Mouse (Mus musculus) spleen, adult 2 months (tissue): ENCODE measurements around the gene Ccnc. TPM values are rescaled to one million over a fixed set of nuclear protein-coding genes. Genes with fewer than 3 reads are reported as not detected.

Experiments used
- DNase-seq, 2 experiments: peaks; one replicate each; pipeline versions ENCODE4 v3.0.0 to v3.0.0-alpha.2; 2012 to 2021; ENCODE audit warnings: low spot score in 2 of 2, low read depth in 1 of 2
- H3K27ac ChIP-seq: fragments of 200-500 bp; 2 replicates; pipeline ENCODE4 v1.5.1; 2012; ENCODE audit warnings: low read length, inconsistent platforms; ENCODE audit not compliant: insufficient read depth
- H3K27me3 ChIP-seq: fragments of 200-500 bp; 2 replicates; pipeline ENCODE4 v1.6.1; 2012; ENCODE audit warnings: mild to moderate bottlenecking, moderate library complexity, low read length, inconsistent platforms; ENCODE audit not compliant: control insufficient read depth, insufficient read depth
- H3K36me3 ChIP-seq: fragments of 200-500 bp; 2 replicates; pipeline ENCODE4 v1.6.1; 2012; ENCODE audit warnings: mild to moderate bottlenecking, low read length, inconsistent platforms; ENCODE audit not compliant: control insufficient read depth, insufficient read depth
- H3K4me1 ChIP-seq: fragments of 200-500 bp; 2 replicates; pipeline ENCODE4 v1.6.1; 2011; ENCODE audit warnings: inconsistent platforms; ENCODE audit not compliant: control insufficient read depth, insufficient read depth, insufficient read length
- H3K4me3 ChIP-seq: fragments of 200-500 bp; 2 replicates; pipeline ENCODE4 v1.5.1; 2011; ENCODE audit warnings: mild to moderate bottlenecking, inconsistent platforms; ENCODE audit not compliant: insufficient read depth, insufficient read length; ENCODE audit errors: extremely low read depth
- CTCF ChIP-seq: fragments of 200-500 bp; IDR thresholded peaks from 2 replicates; pipeline ENCODE4 v1.5.1; 2011; ENCODE audit warnings: mild to moderate bottlenecking, inconsistent platforms; ENCODE audit not compliant: insufficient read depth, insufficient read length, insufficient replicate concordance; ENCODE audit errors: extremely low read depth
- POLR2A ChIP-seq: fragments of 200-500 bp; IDR thresholded peaks from 2 replicates; pipeline ENCODE4 v1.6.1; 2011; ENCODE audit warnings: low read depth, low read length, inconsistent platforms
- WGBS: fragments of 180-500 bp; shearing (Covaris S2); methylation state at CpG from one replicate; pipeline ENCODE4 v1.1.7; 2018; 5-methylcytosine and 5-hydroxymethylcytosine counted together
- polyA plus RNA-seq: library from polyadenylated mRNA; depleted of rRNA; stranded (reverse); fragments of >200 nt; gene quantifications from 2 replicates; pipeline ENCODE4 v1.2.3, GENCODE M21; 2012

Gene Ccnc
- polyA plus RNA-seq, 1 experiment, result 2.3 TPM

DNA sequence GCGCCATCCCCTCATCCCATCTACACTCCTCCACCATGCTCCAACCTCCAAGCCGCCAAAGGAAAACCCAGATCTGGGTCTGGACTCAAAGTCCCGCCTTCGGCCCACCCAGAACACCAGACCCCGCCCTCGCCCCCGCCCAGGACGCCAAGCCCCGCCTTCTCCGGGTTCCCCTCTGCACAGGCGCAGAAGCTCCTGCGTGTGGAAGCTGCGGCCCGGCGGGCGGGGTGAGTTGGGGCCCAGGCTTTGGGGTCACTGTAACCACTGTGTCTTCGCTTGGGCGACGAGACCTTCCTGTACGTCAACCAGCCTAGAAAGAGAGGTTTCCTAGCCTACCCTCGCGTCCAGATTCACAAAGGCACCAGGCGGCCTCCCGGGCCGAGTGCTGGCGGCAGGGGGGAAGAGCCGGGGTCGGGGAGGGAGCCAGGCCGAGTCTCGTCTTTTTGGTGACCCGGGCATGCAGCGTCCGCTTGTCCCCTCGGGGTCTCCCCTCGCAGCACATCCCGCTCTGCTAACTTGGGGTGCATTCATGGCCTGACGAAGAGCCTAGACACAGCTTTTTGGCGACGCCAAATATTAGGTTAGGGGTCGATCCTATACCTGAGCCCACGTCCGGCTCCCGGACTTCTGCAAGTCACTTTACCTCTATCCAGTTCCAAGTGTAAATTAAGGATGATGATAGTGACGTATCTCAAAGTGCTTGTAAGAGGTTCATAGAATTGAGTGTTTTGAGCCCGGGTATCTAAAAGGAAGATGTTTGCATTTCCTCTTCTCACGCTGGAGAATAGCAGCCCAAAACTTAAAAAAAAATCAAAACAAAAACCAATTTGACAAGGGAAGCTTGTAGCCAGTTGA, 48.8 kb downstream of the Ccnc start:
- peak overlapping the region; percentile 72 for H3K27ac ChIP-seq
- WGBS, result under 1% methylated on average over 46 of the region's 46 CpGs
- DNase-seq, result peak; percentile 66 to 89
- H3K4me1 ChIP-seq, result no peaks in the 10 kb centered on the region
- peak; percentile 47 for TF ChIP-seq POLR2A
- no peak for TF ChIP-seq CTCF
- no peaks in the 10 kb centered on the region for H3K27me3 ChIP-seq
- H3K4me3 ChIP-seq, result peak overlapping the region; percentile 87
- H3K36me3 ChIP-seq, result no peaks in the 10 kb centered on the region

DNA sequence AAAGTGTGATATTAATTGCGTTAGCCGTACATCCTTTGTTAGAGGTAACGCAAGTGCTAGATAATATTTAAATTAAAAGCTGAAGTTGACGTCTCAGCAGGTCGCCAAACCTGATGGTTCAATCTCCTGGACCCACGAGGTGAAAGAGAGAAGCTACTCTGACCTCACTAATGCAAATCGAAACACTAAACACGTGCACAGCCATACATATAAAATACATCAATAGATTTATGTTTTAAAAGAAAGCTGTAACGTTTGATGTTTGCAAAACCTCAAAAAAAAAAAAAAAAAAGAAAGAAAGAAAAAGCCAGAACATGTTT, 49.4 kb downstream of the Ccnc start:
- no peak for DNase-seq
- H3K27ac ChIP-seq, result no peak overlapping the region
- TF ChIP-seq CTCF (no peak), POLR2A (no peak)
- no peaks in the 10 kb centered on the region for H3K27me3 ChIP-seq
- H3K4me1 ChIP-seq, result no peaks in the 10 kb centered on the region
- H3K36me3 ChIP-seq, result peaks cover under 1% of the 10 kb centered on the region
- peak overlapping the region; percentile 87 for H3K4me3 ChIP-seq
- WGBS, result 2% methylated on average over 9 of the region's 9 CpGs

DNA sequence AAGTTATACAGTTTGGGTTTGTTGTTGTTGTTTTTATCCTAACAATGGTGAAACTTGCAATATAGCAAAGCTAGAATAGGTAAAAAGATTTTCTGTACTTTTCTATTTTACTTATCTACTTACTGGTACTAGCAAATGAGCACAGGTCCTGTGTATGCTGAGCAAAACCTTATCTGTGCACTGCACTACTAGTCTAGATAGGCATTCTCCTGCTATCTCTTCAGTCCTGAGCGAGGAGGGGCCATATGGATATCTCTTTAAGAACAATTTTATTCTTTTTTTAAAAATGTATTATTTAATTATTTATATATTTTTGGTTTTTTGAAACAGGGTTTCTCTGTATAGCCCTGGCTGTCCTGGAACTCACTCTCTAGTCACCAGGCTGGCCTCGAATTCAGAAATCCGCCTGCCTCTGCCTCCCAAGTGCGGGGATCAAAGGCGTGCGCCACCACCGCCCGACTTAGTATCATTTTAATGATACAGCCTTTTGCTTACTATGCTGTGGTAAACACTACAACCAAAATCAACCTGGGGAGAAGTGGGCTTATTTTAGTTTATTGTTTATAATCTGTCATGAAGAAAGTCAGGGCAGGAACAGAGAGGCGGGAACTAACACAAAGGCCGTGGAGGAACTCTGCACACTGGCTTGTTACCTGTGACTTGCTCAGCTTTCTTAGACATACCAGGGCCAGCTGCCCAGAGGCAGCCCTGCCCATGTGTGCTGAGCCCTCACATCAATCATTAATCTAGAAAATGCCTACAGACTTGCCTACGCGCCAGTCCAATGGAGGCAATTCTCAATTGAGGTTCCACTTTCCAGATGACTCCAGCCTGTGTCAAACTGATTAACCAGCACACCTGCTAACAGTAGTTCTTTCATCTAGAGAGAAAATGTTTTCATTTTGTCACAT, 53.6 kb downstream of the Ccnc start:
- H3K36me3 ChIP-seq, result peaks cover 25% of the 10 kb centered on the region
- DNase-seq, result no peak
- no peak overlapping the region for H3K4me3 ChIP-seq
- no peaks in the 10 kb centered on the region for H3K27me3 ChIP-seq
- WGBS, result 89% methylated on average over 12 of the region's 12 CpGs
- H3K27ac ChIP-seq, result no peak overlapping the region
- no peak for TF ChIP-seq CTCF
- H3K4me1 ChIP-seq, result no peaks in the 10 kb centered on the region

DNA sequence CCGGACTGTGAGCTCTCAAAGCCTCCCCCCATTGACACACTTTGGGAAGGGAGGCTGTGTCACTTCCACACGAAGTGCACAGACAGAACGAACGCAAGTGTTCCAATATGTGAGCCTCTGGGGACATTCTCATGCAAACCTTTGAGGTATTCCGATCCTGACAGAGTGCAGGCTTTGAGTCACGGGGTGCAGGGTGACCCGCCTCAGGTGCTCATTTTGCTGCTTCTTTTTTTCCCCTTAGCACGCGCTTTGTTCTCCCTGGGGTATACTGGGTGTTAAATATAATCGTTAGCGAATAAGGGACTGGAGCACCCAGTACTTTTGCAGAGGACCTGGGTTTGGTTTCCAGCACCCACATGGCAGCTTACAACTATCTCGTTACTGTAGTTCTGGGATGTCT, 58.8 kb downstream of the Ccnc start:
- WGBS, result 98% methylated on average over 12 of the region's 12 CpGs
- no peak overlapping the region for H3K27ac ChIP-seq
- no peaks in the 10 kb centered on the region for H3K4me1 ChIP-seq
- H3K36me3 ChIP-seq, result peaks cover 30% of the 10 kb centered on the region
- H3K4me3 ChIP-seq, result no peak overlapping the region
- H3K27me3 ChIP-seq, result no peaks in the 10 kb centered on the region
- TF ChIP-seq CTCF (no peak), POLR2A (no peak)
- DNase-seq, result no peak

DNA sequence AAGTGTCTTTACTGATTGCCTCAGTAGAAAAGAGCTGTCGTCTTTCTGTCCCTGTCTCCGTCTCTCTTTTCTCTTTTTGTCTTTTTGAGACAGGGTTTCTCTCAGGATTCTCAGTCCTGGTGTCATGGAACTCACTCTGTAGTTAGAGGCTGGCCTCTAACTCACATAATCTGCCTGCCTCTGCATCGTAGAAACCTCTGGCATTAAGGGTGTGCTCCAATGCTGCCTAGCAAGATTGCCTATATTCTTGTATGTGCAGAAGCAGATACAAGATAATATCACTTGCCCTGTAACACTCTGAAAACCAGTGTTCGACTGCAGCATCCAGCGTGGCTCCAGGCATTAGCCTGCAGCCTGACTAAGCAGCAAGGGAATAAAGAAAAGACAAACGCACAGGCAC, 61.4 kb downstream of the Ccnc start:
- 93% methylated on average over 6 of the region's 6 CpGs for WGBS

DNA sequence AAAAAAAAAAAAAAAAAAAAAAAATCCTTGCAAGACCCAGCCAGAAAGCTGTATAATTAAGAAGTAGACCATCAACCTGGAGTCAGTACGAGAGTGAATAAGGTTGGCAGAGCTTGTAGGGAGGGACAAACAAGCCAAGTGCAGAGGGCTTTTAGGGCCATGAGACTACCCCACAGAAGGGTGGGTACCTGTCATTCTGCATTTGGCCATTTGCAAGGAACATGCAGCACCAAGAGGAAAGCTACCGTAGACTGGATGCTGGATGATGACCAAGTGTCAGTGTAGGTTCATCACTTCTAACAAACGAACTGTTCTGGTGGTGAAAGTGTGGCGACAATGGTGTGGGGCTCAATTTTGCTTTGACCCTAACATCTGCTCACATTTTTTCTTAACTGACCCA, 62.3 kb downstream of the Ccnc start:
- H3K4me1 ChIP-seq, result no peaks in the 10 kb centered on the region
- TF ChIP-seq CTCF, result no peak
- TF ChIP-seq POLR2A, result no peak
- H3K27ac ChIP-seq, result no peak overlapping the region
- WGBS, result 96% methylated on average over 4 of the region's 4 CpGs
- H3K4me3 ChIP-seq, result no peak overlapping the region
- peaks cover 12% of the 10 kb centered on the region for H3K36me3 ChIP-seq
- no peak for DNase-seq
- no peaks in the 10 kb centered on the region for H3K27me3 ChIP-seq

More for the DNA sequence above, 61.4 kb downstream of the Ccnc start:
- H3K27ac ChIP-seq, result no peak overlapping the region
- no peak overlapping the region for H3K4me3 ChIP-seq
- no peaks in the 10 kb centered on the region for H3K4me1 ChIP-seq
- peaks cover 17% of the 10 kb centered on the region for H3K36me3 ChIP-seq
- TF ChIP-seq POLR2A (no peak), CTCF (no peak)
- no peaks in the 10 kb centered on the region for H3K27me3 ChIP-seq
- no peak for DNase-seq
